Mouse (Mus musculus) neural tube, embryonic 11.5 days (tissue): Measurements from ENCODE around the gene Plpp4. TPM values are rescaled to one million over a fixed set of nuclear protein-coding genes. Genes with fewer than 3 reads are reported as not detected.

Experiments
- ATAC-seq: fragments of 200-750 bp; cut with Nextera tagmentation; 2 replicates; pipeline ENCODE4 v1.8.0; 2017; ENCODE audit warnings: moderate number of reproducible peaks, mild to moderate bottlenecking, moderate TSS enrichment, moderate library complexity; ENCODE audit not compliant: insufficient read depth, low FRiP score, low TSS enrichment
- DNase-seq: peaks from one replicate; pipeline ENCODE4 v3.0.0-alpha.2; 2015; ENCODE audit warnings: low spot score
- H3K27ac ChIP-seq: fragments of 300-500 bp; sonication (generic); 2 replicates; pipeline ENCODE4 v1.5.1; 2014; ENCODE audit warnings: low read depth, mild to moderate bottlenecking, low read length
- H3K27me3 ChIP-seq: fragments of 300-500 bp; sonication (generic); 2 replicates; pipeline ENCODE4 v1.6.1; 2014; ENCODE audit warnings: mild to moderate bottlenecking, low read length, mixed read lengths; ENCODE audit not compliant: control insufficient read depth, insufficient read depth
- H3K36me3 ChIP-seq: fragments of 300-500 bp; sonication (generic); 2 replicates; pipeline ENCODE4 v1.6.1; 2014; ENCODE audit warnings: mild to moderate bottlenecking, low read length, moderate library complexity, mixed read lengths; ENCODE audit not compliant: control insufficient read depth, insufficient read depth
- H3K4me1 ChIP-seq: fragments of 300-500 bp; sonication (generic); 2 replicates; pipeline ENCODE4 v1.6.1; 2014; ENCODE audit warnings: low read length, mixed read lengths; ENCODE audit not compliant: control insufficient read depth, insufficient read depth
- H3K4me2 ChIP-seq: fragments of 300-500 bp; sonication (generic); 2 replicates; pipeline ENCODE4 v1.6.1; 2014; ENCODE audit warnings: low read depth, mild to moderate bottlenecking, moderate library complexity
- H3K4me3 ChIP-seq: fragments of 300-500 bp; sonication (generic); 2 replicates; pipeline ENCODE4 v1.5.1; 2014; ENCODE audit warnings: low read depth, low read length
- H3K9ac ChIP-seq: fragments of 300-500 bp; sonication (generic); 2 replicates; pipeline ENCODE4 v1.6.1; 2014; ENCODE audit warnings: mild to moderate bottlenecking, low read length
- H3K9me3 ChIP-seq: fragments of 300-500 bp; sonication (generic); 2 replicates; pipeline ENCODE4 v1.6.1; 2016; ENCODE audit warnings: low read length; ENCODE audit not compliant: control insufficient read depth
- WGBS: fragments of 180-500 bp; shearing (Covaris S2); extraction: QIAGEN DNeasy Blood & Tissue Kit; methylation state at CpG from one replicate; pipeline ENCODE4 v1.1.7; 2014; 5-methylcytosine and 5-hydroxymethylcytosine counted together
- polyA plus RNA-seq: library from polyadenylated mRNA; unstranded; fragments of >200 nt; fragmentation: Nextera tagmentation; extraction: Ambion mirVana; gene quantifications from 2 replicates; pipeline ENCODE4 v1.2.1, GENCODE M21; 2014

The Plpp4 gene
- polyA plus RNA-seq, 1 experiment from 2014 or later, result 0.85 TPM

GRCm38 (mm10) chr7:129402695-129403364, 146.0 kb downstream of the Plpp4 start:
- WGBS, result 71% methylated on average over 12 of the region's 13 CpGs
- H3K4me1 ChIP-seq, result no peaks in the 10 kb centered on the region
- H3K36me3 ChIP-seq, result no peaks in the 10 kb centered on the region
- H3K4me3 ChIP-seq, result no peak overlapping the region
- DNase-seq (peak; percentile 49), ATAC-seq (no peak)
- no peaks in the 10 kb centered on the region for H3K27me3 ChIP-seq
- no peaks in the 10 kb centered on the region for H3K9me3 ChIP-seq
- no peak overlapping the region for H3K9ac ChIP-seq
- H3K4me2 ChIP-seq, result no peak overlapping the region
- no peak overlapping the region for H3K27ac ChIP-seq

DNA sequence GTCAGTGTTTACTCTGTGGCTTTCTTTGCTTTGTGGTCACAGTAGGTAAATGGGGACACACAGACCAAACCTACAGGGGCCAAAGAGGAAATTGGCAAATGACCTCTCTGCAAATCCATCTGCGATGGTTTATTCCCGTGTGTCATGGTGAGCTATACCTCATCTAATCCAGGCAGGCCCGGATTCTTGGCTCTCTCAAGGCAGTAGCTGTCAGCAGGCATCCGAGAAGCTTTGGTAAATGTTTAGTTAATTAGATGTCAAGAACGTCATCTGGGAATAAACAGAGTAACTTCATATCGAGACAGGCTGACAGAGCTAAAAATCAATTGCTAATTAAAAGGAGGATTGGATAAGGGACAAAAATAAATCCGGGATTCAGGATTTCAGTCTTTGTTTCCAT, 149.2 kb downstream of the Plpp4 start:
- Histone ChIP-seq H3K27me3 (no peaks in the 10 kb centered on the region), H3K4me2 (no peak overlapping the region), H3K4me3 (no peak overlapping the region), H3K36me3 (no peaks in the 10 kb centered on the region), H3K27ac (no peak overlapping the region), H3K4me1 (no peaks in the 10 kb centered on the region), H3K9ac (no peak overlapping the region), H3K9me3 (no peaks in the 10 kb centered on the region)
- no peak for ATAC-seq
- DNase-seq, result no peak
- 70% methylated on average over 7 of the region's 7 CpGs for WGBS

DNA sequence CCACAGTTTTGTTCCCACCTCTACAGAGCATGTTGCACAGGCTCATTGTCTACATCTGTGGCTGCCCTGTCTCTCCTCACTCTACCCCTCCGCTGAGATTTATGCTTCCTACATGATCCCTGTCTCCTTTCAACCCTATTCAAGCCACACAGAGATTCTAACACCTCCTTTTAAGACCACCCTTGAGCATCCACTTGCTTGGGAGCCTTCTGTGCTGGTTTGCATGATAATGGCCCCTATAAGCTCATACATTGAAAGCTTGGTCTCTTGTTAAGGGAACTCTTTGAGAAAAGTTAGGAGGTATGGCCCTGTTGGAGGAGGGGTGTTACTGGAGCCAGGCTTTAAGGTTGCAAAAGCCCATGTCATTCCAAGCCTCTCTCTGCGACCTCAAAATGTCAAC, 155.9 kb downstream of the Plpp4 start:
- no peaks in the 10 kb centered on the region for H3K9me3 ChIP-seq
- H3K4me1 ChIP-seq, result 0 out of 2 replicates have a peak, but pooled peaks cover 3% of the 10 kb centered on the region
- no peak for DNase-seq
- no peaks in the 10 kb centered on the region for H3K27me3 ChIP-seq
- no peaks in the 10 kb centered on the region for H3K36me3 ChIP-seq
- 50% methylated on average over 2 of the region's 2 CpGs for WGBS
- H3K9ac ChIP-seq, result no peak overlapping the region
- H3K4me2 ChIP-seq, result no peak overlapping the region
- no peak for ATAC-seq
- H3K4me3 ChIP-seq, result no peak overlapping the region
- H3K27ac ChIP-seq, result no peak overlapping the region

GRCm38 (mm10) chr7:129415179-129415578, 158.3 kb downstream of the Plpp4 start:
- Histone ChIP-seq H3K27me3 (no peaks in the 10 kb centered on the region), H3K9ac (no peak overlapping the region), H3K4me1 (0 out of 2 replicates have a peak, but pooled peaks cover 3% of the 10 kb centered on the region), H3K4me3 (no peak overlapping the region), H3K4me2 (no peak overlapping the region), H3K9me3 (no peaks in the 10 kb centered on the region), H3K27ac (no peak overlapping the region), H3K36me3 (no peaks in the 10 kb centered on the region)
- peak; percentile 31; the same call in 1 of the 2 replicates for ATAC-seq
- WGBS, result 30% methylated on average over 4 of the region's 4 CpGs
- DNase-seq, result peak; percentile 38

DNA sequence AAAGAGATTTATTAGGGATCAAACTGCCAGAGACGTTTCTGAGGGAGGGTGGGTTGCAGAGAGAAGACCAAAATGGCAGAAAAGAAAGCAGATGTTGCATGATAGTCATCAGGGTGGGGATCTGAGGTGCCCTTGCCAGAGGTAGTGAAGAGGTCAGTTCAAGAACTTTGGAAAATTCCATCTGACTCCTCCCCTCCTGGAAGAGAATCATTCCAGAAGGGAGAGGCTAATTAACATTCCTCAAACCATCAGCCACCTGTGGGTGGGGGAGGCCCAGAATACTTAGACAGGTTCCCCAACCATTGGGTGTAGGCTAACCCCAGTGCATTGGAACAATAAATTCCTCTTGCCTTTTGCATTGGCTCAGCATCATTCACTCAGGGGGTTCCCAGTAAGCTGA, 164.3 kb downstream of the Plpp4 start:
- WGBS, result 46% methylated on average over 1 of the region's 1 CpGs
- Histone ChIP-seq H3K27me3 (no peaks in the 10 kb centered on the region), H3K36me3 (no peaks in the 10 kb centered on the region), H3K4me3 (no peak overlapping the region), H3K4me1 (no peaks in the 10 kb centered on the region), H3K9me3 (no peaks in the 10 kb centered on the region), H3K4me2 (no peak overlapping the region), H3K9ac (no peak overlapping the region), H3K27ac (no peak overlapping the region)
- no peak for ATAC-seq
- no peak for DNase-seq

DNA sequence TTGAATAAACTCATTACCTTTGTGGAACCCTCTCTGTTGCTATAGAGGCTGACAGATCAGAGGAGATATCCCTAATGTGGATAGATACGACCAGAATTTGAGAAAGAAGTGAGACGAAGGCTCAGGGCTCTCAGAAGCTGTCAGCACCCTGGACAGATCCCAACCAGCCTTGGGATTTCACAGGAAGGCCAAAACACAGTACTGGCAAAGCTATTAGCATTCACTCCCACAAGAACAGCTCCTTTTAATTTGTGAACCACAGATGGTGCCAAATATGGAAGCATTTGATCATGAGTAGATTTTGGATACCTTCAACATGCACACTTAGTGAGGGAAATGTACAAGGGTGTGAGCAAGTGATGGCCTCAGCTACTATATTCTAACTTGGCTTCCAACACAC, 168.7 kb downstream of the Plpp4 start:
- ATAC-seq (no peak), DNase-seq (peak; percentile 44)
- Histone ChIP-seq H3K27ac (no peak overlapping the region), H3K4me1 (no peaks in the 10 kb centered on the region), H3K9me3 (no peaks in the 10 kb centered on the region), H3K9ac (no peak overlapping the region), H3K36me3 (no peaks in the 10 kb centered on the region), H3K4me3 (no peak overlapping the region), H3K27me3 (no peaks in the 10 kb centered on the region), H3K4me2 (no peak overlapping the region)
- 23% methylated on average over 2 of the region's 2 CpGs for WGBS

DNA sequence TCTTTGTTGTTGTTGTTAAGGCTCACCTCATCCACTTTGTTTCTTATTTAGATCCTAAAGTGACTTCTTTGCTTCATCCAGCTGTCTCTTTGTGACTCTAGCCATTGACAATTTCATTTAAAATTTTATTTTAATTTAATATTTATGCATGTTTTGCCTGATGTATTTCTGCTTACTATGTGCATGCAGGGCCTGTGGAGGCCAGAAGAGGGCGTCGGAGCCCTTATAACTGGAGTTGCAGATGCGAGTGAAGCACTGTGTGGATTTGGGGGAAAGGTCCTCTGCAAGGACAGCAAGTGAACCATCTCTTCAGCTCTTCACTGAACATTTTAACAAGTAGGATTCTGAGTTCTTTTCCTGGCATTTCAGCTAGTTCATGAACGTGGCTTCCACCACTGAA, 172.0 kb downstream of the Plpp4 start:
- WGBS, result 47% methylated on average over 4 of the region's 4 CpGs
- Histone ChIP-seq H3K4me1 (no peaks in the 10 kb centered on the region), H3K36me3 (no peaks in the 10 kb centered on the region), H3K4me2 (no peak overlapping the region), H3K27me3 (no peaks in the 10 kb centered on the region), H3K9me3 (no peaks in the 10 kb centered on the region), H3K27ac (no peak overlapping the region), H3K9ac (no peak overlapping the region), H3K4me3 (no peak overlapping the region)
- ATAC-seq (no peak), DNase-seq (no peak)

DNA sequence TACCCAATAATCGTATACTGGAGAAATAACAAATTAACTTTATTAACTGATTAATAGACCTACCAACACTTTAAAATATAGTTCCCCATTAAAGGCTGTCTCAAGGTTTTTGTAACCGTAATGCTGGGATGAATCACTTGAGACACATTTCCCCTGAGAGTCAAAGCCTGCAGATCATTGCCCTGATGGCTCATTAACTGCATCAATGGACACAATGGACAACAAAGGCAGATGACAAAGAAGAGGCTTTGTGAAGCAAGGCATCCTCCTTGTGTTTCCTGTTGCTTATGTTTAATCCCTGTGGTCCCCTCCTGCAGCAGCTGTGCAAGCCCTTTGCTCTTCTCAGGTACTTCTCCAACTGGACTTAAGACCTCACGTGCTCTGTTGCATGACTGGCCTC, 173.1 kb downstream of the Plpp4 start:
- no peak overlapping the region for H3K4me3 ChIP-seq
- no peak overlapping the region for H3K4me2 ChIP-seq
- WGBS, result 35% methylated on average over 3 of the region's 3 CpGs
- no peak overlapping the region for H3K27ac ChIP-seq
- ATAC-seq (no peak), DNase-seq (peak; percentile 12)
- no peaks in the 10 kb centered on the region for H3K9me3 ChIP-seq
- no peak overlapping the region for H3K9ac ChIP-seq
- no peaks in the 10 kb centered on the region for H3K27me3 ChIP-seq
- no peaks in the 10 kb centered on the region for H3K36me3 ChIP-seq
- H3K4me1 ChIP-seq, result no peaks in the 10 kb centered on the region
